8 mouse cellular contexts compared by ENCODE assay signal in genomic region chr11:76292398-76292797, GRCm38 (mm10). TPM values are rescaled to one million over a fixed set of nuclear protein-coding genes. Genes with fewer than 3 reads are reported as not detected.
DNase-seq lines count a peak whose midpoint lies in the region; ATAC-seq lines count a peak whose summit lies in the region.

No protein-coding gene starts in this region.

- H3K27me3 ChIP-seq in liver, embryonic 11.5 days (replicated peaks; ENCODE audit: control insufficient read depth, insufficient read depth, low read length), result no peaks in the 10 kb centered on the region
- H3K27me3 ChIP-seq in liver, embryonic 12.5 days (replicated peaks), result no peaks in the 10 kb centered on the region; the same call in 1 of the 2 replicates

- peaks cover 18% of the 10 kb centered on the region for H3K4me1 ChIP-seq in liver, embryonic 11.5 days (replicated peaks; ENCODE audit: control insufficient read depth, insufficient read depth, low read length)
- H3K4me1 ChIP-seq in liver, embryonic 12.5 days, result peaks cover 8% of the 10 kb centered on the region

- H3K4me2 ChIP-seq in liver, embryonic 11.5 days, result no peak overlapping the region
- no peak overlapping the region for H3K4me2 ChIP-seq in liver, embryonic 12.5 days

- no peak overlapping the region for H3K9ac ChIP-seq in liver, embryonic 11.5 days (ENCODE audit: low read depth, low read length)
- no peak overlapping the region for H3K9ac ChIP-seq in liver, embryonic 12.5 days

- WGBS in liver, embryonic 11.5 days, result 64% methylated on average over 15 of the region's 15 CpGs
- 61% methylated on average over 15 of the region's 15 CpGs for WGBS in liver, embryonic 12.5 days (ENCODE audit: insufficient replicate concordance)

- peak overlapping the region; percentile 19 for H3K27ac ChIP-seq in liver, embryonic 11.5 days (ENCODE audit: low read depth, low read length)
- H3K27ac ChIP-seq in liver, embryonic 12.5 days, result no peak overlapping the region

- no peaks in the 10 kb centered on the region for H3K9me3 ChIP-seq in liver, embryonic 11.5 days (ENCODE audit: control insufficient read depth, low read length)
- no peaks in the 10 kb centered on the region for H3K9me3 ChIP-seq in liver, embryonic 12.5 days (replicated peaks)

- DNase-seq in liver, embryonic 11.5 days (ENCODE audit: low spot score), result no peak
- peak; percentile 50 for DNase-seq in gastrocnemius, postnatal 14 days
- peak; percentile 58 for DNase-seq in kidney, adult 18-20 months
- DNase-seq in lung, postnatal 25 days (ENCODE audit: low spot score), result peak; percentile 64
- no peak for DNase-seq in frontal cortex, postnatal 36 days (ENCODE audit: low spot score in 2 of 2)

- intact Hi-C loops in gastrocnemius, postnatal 14 days (cut with DNase I; ENCODE audit: low total_unique reads), result no loop called here

- ATAC-seq in liver, embryonic 11.5 days (replicated peaks; ENCODE audit: low FRiP score), result no peak
- no peak for ATAC-seq in liver, embryonic 12.5 days
- no peak for ATAC-seq in frontal cortex, adult (ENCODE audit: low TSS enrichment)
- no peak for ATAC-seq in CD4-positive, CD25-positive, alpha-beta regulatory T cell, adult 4 months

- H3K36me3 ChIP-seq in liver, embryonic 11.5 days (ENCODE audit: control insufficient read depth, insufficient read depth, low read length), result no peaks in the 10 kb centered on the region
- H3K36me3 ChIP-seq in liver, embryonic 12.5 days, result no peaks in the 10 kb centered on the region

- no peak overlapping the region for H3K4me3 ChIP-seq in liver, embryonic 11.5 days (ENCODE audit: low read depth, low read length)
- H3K4me3 ChIP-seq in liver, embryonic 12.5 days, result no peak overlapping the region

RNA-seq across cellular contexts. Expression of gene Glod4, which starts 48.9 kb away (rescaled TPM):
- 137 and 144 TPM in 2 replicates for polyA plus RNA-seq in liver, embryonic 11.5 days (2014; fragmentation: Nextera tagmentation; extraction: Ambion mirVana)
- polyA plus RNA-seq in liver, embryonic 12.5 days (2016; fragmentation: Nextera tagmentation; extraction: Ambion mirVana), result 79.7 and 81.5 TPM in 2 replicates
- 10 to 100 TPM; 25.2 to 28.0 TPM for total RNA-seq in gastrocnemius, postnatal 14 days (2021)
- polyA plus RNA-seq in CD4-positive, CD25-positive, alpha-beta regulatory T cell, adult 4 months (2017; shearing (Covaris generic)), result 10 to 100 TPM; 78.6 to 89.4 TPM

RNA-seq across cellular contexts. Expression of gene Mrm3, which starts 48.9 kb away (rescaled TPM):
- 36.3 and 37.0 TPM in 2 replicates for polyA plus RNA-seq in liver, embryonic 11.5 days (2014; fragmentation: Nextera tagmentation; extraction: Ambion mirVana)
- 23.5 and 25.1 TPM in 2 replicates for polyA plus RNA-seq in liver, embryonic 12.5 days (2016; fragmentation: Nextera tagmentation; extraction: Ambion mirVana)
- 10 to 100 TPM; 13.4 to 14.4 TPM for total RNA-seq in gastrocnemius, postnatal 14 days (2021)
- polyA plus RNA-seq in CD4-positive, CD25-positive, alpha-beta regulatory T cell, adult 4 months (2017; shearing (Covaris generic)), result 10 to 100 TPM; 13.2 to 19.9 TPM

Comparison
In these comparisons a context has a peak if more than half of its experiments do, and no peak if none do; other contexts are left out.
1. DNase-seq: peak in gastrocnemius, postnatal 14 days (single experiment), kidney, adult 18-20 months (single experiment) and lung, postnatal 25 days (single experiment); none in liver, embryonic 11.5 days (single experiment) and frontal cortex, postnatal 36 days (0 of 2).